Mouse (Mus musculus) kidney, postnatal 0 days (tissue): ENCODE measurements around the gene Lpar3. TPM values are rescaled to one million over a fixed set of nuclear protein-coding genes. Genes with fewer than 3 reads are reported as not detected.

ENCODE experiments used
- ATAC-seq: fragments of 200-750 bp; cut with Nextera tagmentation; replicated peaks from 2 replicates; pipeline ENCODE4 v1.8.0; 2017; ENCODE audit warnings: low read depth, moderate number of reproducible peaks, moderate TSS enrichment, moderate library complexity; ENCODE audit not compliant: low FRiP score
- DNase-seq: peaks from one replicate; pipeline ENCODE4 v3.0.0-alpha.2; 2016; ENCODE audit warnings: low spot score
- H3K27ac ChIP-seq: fragments of 300-500 bp; sonication (generic); 2 replicates; pipeline ENCODE4 v1.5.1; 2014; ENCODE audit warnings: mild to moderate bottlenecking
- H3K27me3 ChIP-seq: fragments of 300-500 bp; sonication (generic); 2 replicates; pipeline ENCODE4 v1.6.1; 2014; ENCODE audit warnings: low read length, mixed read lengths; ENCODE audit not compliant: insufficient read depth
- H3K36me3 ChIP-seq: fragments of 300-500 bp; sonication (generic); 2 replicates; pipeline ENCODE4 v1.6.1; 2014; ENCODE audit warnings: low read length, mixed read lengths; ENCODE audit not compliant: insufficient read depth
- H3K4me1 ChIP-seq: fragments of 300-500 bp; sonication (generic); replicated peaks from 2 replicates; pipeline ENCODE4 v1.6.1; 2014; ENCODE audit warnings: antibody characterized with exemption, low read length, mixed read lengths; ENCODE audit not compliant: insufficient read depth
- H3K4me2 ChIP-seq: fragments of 300-500 bp; sonication (generic); 2 replicates; pipeline ENCODE4 v1.6.1; 2014; ENCODE audit warnings: mild to moderate bottlenecking, low read length, moderate library complexity, mixed read lengths
- H3K4me3 ChIP-seq: fragments of 300-500 bp; sonication (generic); replicated peaks from 2 replicates; pipeline ENCODE4 v1.5.1; 2014; ENCODE audit warnings: low read depth, low read length
- H3K9ac ChIP-seq: fragments of 300-500 bp; sonication (generic); 2 replicates; pipeline ENCODE4 v1.6.1; 2014; ENCODE audit warnings: low read depth, low read length
- H3K9me3 ChIP-seq: fragments of 300-500 bp; sonication (generic); replicated peaks from 2 replicates; pipeline ENCODE4 v1.6.1; 2016; ENCODE audit warnings: low read length, inconsistent platforms, mixed read lengths
- CTCF ChIP-seq: IDR thresholded peaks from 2 replicates; pipeline ENCODE4 v1.5.1; 2016; ENCODE audit warnings: antibody characterized with exemption, low read depth, mild to moderate bottlenecking, moderate library complexity
- WGBS: fragments of 180-500 bp; shearing (Covaris S2); extraction: QIAGEN DNeasy Blood & Tissue Kit; methylation state at CpG from one replicate; pipeline ENCODE4 v1.1.7; 2014; 5-methylcytosine and 5-hydroxymethylcytosine counted together
- polyA plus RNA-seq: library from polyadenylated mRNA; unstranded; fragments of >200 nt; fragmentation: Nextera tagmentation; extraction: Ambion mirVana; gene quantifications from 2 replicates; pipeline ENCODE4 v1.2.1, GENCODE M21; 2015

Gene Lpar3
- polyA plus RNA-seq, 1 experiment from 2014 or later, result 2.6 TPM

DNA sequence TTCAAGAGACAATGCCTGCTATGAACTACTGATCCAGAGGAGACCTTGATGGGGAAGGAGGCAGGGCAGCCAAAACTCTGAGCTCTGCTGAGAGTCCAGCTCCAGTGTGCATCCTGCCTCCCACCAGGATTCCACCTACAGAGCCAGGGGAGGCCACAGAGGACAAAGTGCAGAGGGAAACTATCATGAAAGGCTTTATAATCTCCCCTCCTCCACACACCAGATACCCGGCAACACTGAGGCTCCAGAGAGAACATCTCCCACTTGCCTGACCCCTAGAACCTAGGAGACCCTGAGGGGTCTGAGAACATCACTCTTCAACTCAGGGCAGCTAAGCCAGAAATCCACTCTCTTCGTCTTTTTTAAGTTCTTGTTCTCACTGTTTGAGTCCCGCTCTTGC lies 71.2 kb downstream of the Lpar3 start:
- Histone ChIP-seq H3K9me3 (no peaks in the 10 kb centered on the region), H3K27ac (no peak overlapping the region), H3K9ac (no peak overlapping the region), H3K4me2 (no peak overlapping the region), H3K4me1 (no peaks in the 10 kb centered on the region), H3K4me3 (no peak overlapping the region), H3K36me3 (no peaks in the 10 kb centered on the region), H3K27me3 (no peaks in the 10 kb centered on the region)
- ATAC-seq (no peak), DNase-seq (no peak)
- 50% methylated on average over 3 of the region's 3 CpGs for WGBS
- no peak for TF ChIP-seq CTCF

DNA sequence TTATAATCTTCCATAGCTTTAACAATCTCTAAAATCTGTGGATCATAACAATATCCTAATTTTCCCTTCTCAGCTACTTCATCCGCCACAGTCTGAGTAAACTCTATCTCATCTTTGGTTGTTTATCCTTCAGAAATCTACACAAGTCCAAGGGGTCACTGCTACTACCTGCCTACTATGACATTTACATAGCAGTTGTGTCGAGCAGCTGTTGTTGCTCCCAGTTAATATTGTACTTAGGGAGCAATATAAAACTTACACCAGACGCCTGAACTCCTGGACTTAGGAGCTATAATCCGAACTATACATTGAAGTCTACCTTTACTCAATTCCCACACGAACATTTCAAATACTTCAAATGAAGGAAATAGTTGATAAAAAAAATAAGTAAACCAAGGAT lies 71.8 kb downstream of the Lpar3 start:
- Histone ChIP-seq H3K9ac (no peak overlapping the region), H3K27me3 (no peaks in the 10 kb centered on the region), H3K4me3 (no peak overlapping the region), H3K27ac (no peak overlapping the region), H3K4me1 (no peaks in the 10 kb centered on the region), H3K9me3 (no peaks in the 10 kb centered on the region), H3K4me2 (no peak overlapping the region), H3K36me3 (no peaks in the 10 kb centered on the region)
- ATAC-seq (no peak), DNase-seq (no peak)
- TF ChIP-seq CTCF, result no peak
- 62% methylated on average over 5 of the region's 5 CpGs for WGBS

DNA sequence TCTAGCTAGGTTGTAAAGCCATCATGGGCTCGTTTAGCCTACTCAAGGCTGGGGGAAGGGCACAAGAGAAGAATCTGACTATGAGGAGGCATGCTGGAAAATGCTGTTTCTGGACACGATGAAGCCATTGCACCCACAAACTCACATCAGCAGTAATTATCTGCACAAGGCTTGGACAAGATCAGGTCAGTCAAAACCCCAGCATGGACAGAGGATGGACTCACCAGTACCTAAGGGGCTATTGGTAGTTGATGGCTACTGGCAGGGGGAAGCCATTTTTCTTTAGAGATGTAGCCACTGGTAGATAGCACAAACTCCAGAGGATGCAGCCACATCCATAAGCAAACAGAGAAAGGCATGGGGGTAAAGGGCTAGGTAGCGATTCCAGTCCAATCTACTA lies 81.7 kb downstream of the Lpar3 start:
- Histone ChIP-seq H3K27ac (no peak overlapping the region), H3K4me2 (no peak overlapping the region), H3K27me3 (no peaks in the 10 kb centered on the region), H3K9ac (no peak overlapping the region), H3K4me3 (no peak overlapping the region), H3K4me1 (no peaks in the 10 kb centered on the region), H3K9me3 (no peaks in the 10 kb centered on the region), H3K36me3 (no peaks in the 10 kb centered on the region)
- TF ChIP-seq CTCF, result no peak
- ATAC-seq (no peak), DNase-seq (no peak)
- WGBS, result 62% methylated on average over 3 of the region's 3 CpGs

DNA sequence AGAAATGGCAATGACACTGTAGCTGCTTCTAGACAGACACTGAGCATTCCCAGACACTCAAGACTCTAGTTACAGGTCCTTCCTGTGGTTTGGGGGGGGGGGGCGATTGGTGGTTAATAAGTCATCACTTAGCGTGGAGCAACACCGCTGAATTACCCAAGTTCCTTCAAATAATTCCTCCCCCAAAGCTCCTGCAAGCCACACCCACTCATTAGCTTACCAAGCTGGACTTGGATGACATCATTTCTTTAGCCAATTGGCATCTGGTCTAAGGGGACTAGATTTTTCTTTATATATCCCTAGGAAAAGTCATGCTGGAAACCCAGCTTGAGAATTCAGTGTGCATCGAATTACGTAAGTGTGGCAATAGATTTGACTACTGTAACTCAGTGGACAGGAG lies 82.4 kb downstream of the Lpar3 start:
- Histone ChIP-seq H3K4me2 (no peak overlapping the region), H3K27ac (no peak overlapping the region), H3K36me3 (no peaks in the 10 kb centered on the region), H3K27me3 (no peaks in the 10 kb centered on the region), H3K4me3 (no peak overlapping the region), H3K9ac (no peak overlapping the region), H3K9me3 (no peaks in the 10 kb centered on the region), H3K4me1 (no peaks in the 10 kb centered on the region)
- WGBS, result 67% methylated on average over 5 of the region's 5 CpGs
- no peak for TF ChIP-seq CTCF
- DNase-seq (no peak), ATAC-seq (no peak)

DNA sequence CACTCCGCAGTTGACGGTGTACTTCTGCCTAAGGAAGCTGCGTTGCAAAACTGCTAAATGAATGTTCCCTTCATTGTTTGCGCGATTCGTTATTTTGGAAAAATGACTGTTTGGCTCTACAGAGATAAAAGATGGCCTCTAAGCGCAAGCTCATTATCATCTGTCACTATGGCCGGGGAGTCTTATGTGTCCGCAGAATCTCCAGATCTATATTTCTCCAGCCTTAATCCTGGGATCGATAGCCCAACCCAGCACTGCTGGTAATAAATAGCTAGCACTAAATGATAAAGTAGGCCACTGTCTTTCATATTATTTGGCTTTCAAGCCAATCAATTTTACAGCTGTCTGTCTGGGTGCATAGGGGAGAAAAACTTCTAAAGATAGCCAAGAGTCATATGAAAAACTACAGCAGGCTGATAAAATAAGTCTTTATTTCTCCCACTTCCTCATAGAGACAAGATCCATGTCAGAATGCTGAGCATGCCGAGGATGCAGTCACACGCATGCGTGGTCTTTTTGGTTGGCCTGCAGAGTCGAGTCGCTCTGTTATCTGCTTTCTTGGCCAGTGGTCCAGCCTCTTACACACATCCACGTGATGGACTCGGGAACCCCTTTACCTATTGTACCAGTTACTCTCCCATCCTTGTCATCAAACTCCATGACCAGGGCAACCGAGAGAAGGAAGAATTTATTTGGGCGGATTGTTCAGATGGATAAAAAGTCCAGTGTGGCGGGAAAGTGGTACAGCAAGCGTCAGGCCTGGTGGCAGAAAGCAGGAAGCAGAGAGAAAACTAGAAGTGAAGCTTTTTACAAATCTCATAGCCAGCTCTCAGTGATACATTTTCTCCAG lies 84.0 kb downstream of the Lpar3 start:
- TF ChIP-seq CTCF, result no peak
- Histone ChIP-seq H3K4me2 (no peak overlapping the region), H3K4me3 (no peak overlapping the region), H3K36me3 (no peaks in the 10 kb centered on the region), H3K27ac (no peak overlapping the region), H3K9me3 (no peaks in the 10 kb centered on the region), H3K27me3 (no peaks in the 10 kb centered on the region), H3K4me1 (no peaks in the 10 kb centered on the region), H3K9ac (no peak overlapping the region)
- ATAC-seq, result no peak
- DNase-seq, result no peak
- 90% methylated on average over 21 of the region's 21 CpGs for WGBS

DNA sequence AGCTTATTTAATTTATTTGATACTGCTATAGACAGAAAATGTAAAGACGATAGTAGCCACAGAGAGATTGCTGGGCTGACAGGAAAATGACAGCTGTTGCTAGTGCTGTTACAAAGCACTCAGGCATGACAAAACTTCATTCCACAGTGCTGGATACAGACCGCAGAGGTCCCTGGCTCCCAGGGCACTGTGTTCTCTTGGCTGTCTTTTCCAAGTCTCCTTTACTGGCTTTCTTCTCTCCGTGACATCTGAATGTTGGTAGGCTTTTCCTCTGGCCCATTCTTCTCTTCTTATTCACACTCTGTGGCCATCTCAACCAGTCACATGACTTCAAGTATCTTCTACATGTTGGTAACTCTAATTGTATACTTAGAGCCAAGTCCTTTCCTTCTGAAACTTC lies 86.6 kb downstream of the Lpar3 start:
- no peak for ATAC-seq
- DNase-seq, result no peak

More for the DNA sequence above, 86.6 kb downstream of the Lpar3 start:
- Histone ChIP-seq H3K9ac (no peak overlapping the region), H3K4me1 (no peaks in the 10 kb centered on the region), H3K27ac (no peak overlapping the region), H3K36me3 (no peaks in the 10 kb centered on the region), H3K4me2 (no peak overlapping the region), H3K27me3 (no peaks in the 10 kb centered on the region), H3K9me3 (no peaks in the 10 kb centered on the region), H3K4me3 (no peak overlapping the region)
- TF ChIP-seq CTCF, result no peak
- 54% methylated on average over 3 of the region's 3 CpGs for WGBS
